Mouse (Mus musculus) cerebellum, postnatal 14 days (tissue): ENCODE data around the gene Sema6d.

ENCODE experiments used
- DNase-seq, 2 experiments: peaks; one replicate each; pipeline ENCODE4 v3.0.0; 2021; ENCODE audit warnings: mixed read lengths in 2 of 2

Sema6d gene

GRCm38 (mm10) chr2:124089813-124090230 lies at the start of gene Sema6d:
TSS of gene Sema6d (plus strand) at chr2:124089969.
- peak; percentile 35 to 42 for DNase-seq

- DNase-seq: no peak
Observed at GRCm38 (mm10) chr2:124059910-124060309, 29.9 kb upstream of the Sema6d start.

GRCm38 (mm10) chr2:124068380-124068779 lies 21.4 kb upstream of the Sema6d start:
- no peak for DNase-seq

GRCm38 (mm10) chr2:124070664-124071063 lies 19.1 kb upstream of the Sema6d start:
- DNase-seq: no peak

- no peak for DNase-seq
Observed at GRCm38 (mm10) chr2:124071380-124071779, 18.4 kb upstream of the Sema6d start.

GRCm38 (mm10) chr2:124090231-124091141 lies 717 bp downstream of the Sema6d start:
- DNase-seq: peak; percentile 43 to 50

- DNase-seq: peak; percentile 19 to 49
Observed at GRCm38 (mm10) chr2:124099697-124100096, 9.9 kb downstream of the Sema6d start.

- peak; percentile 83 to 86 for DNase-seq
Observed at GRCm38 (mm10) chr2:124100486-124101200, 10.9 kb downstream of the Sema6d start.

- DNase-seq: no peak
Observed at GRCm38 (mm10) chr2:124101201-124101517, 11.4 kb downstream of the Sema6d start.

- no peak for DNase-seq
Observed at GRCm38 (mm10) chr2:124101580-124101979, 11.8 kb downstream of the Sema6d start.

GRCm38 (mm10) chr2:124103277-124103676 lies 13.5 kb downstream of the Sema6d start:
- DNase-seq: peak in 1 of 2 experiments; percentile 15

GRCm38 (mm10) chr2:124118469-124119243 lies 28.9 kb downstream of the Sema6d start:
- DNase-seq: no peak

GRCm38 (mm10) chr2:124120355-124120754 lies 30.6 kb downstream of the Sema6d start:
- DNase-seq: peak in 1 of 2 experiments; percentile 21

- no peak for DNase-seq
Observed at GRCm38 (mm10) chr2:124121539-124121938, 31.8 kb downstream of the Sema6d start.

- no peak for DNase-seq
Observed at GRCm38 (mm10) chr2:124125504-124125903, 35.7 kb downstream of the Sema6d start.

GRCm38 (mm10) chr2:124126853-124127252 lies 37.1 kb downstream of the Sema6d start:
- DNase-seq: no peak

- peak; percentile 36 to 39 for DNase-seq
Observed at GRCm38 (mm10) chr2:124130876-124131275, 41.1 kb downstream of the Sema6d start.

GRCm38 (mm10) chr2:124141510-124142044 lies 51.8 kb downstream of the Sema6d start:
- peak in 1 of 2 experiments; percentile 23 for DNase-seq

- no peak for DNase-seq
Observed at GRCm38 (mm10) chr2:124145528-124145927, 55.8 kb downstream of the Sema6d start.

GRCm38 (mm10) chr2:124158158-124158557 lies 68.4 kb downstream of the Sema6d start:
- no peak for DNase-seq

GRCm38 (mm10) chr2:124162001-124162599 lies 72.3 kb downstream of the Sema6d start:
- no peak for DNase-seq

- DNase-seq: no peak
Observed at GRCm38 (mm10) chr2:124168411-124168810, 78.6 kb downstream of the Sema6d start.
